Mouse (Mus musculus): Measurements from ENCODE around the gene Tmem184c. TPM values are rescaled to one million over a fixed set of nuclear protein-coding genes. Genes with fewer than 3 reads are reported as not detected.
A peak's percentile ranks its signal among the peaks of the same experiment; 100 is the strongest.

Tmem184c gene
- total and polyA plus RNA-seq, 3 experiments: 25.1 to 53.2 (median 29.5) TPM

GRCm38 (mm10) chr8:77629858-77630537 lies 19.5 kb upstream of the Tmem184c start:
- no peak overlapping the region for H3K9ac ChIP-seq (ENCODE audit: insufficient read depth, low read depth)
- peaks cover 0 to 8% of the 10 kb centered on the region in 2 experiments; a peak in 2 of 4 replicates for H3K4me1 ChIP-seq (ENCODE audit: control insufficient read depth in 1 of 2, insufficient read depth in 2 of 2)
- dilution Hi-C loops (cut with MboI; ENCODE audit: extremely low pct_ligation_motif_present, extremely low pct_unique_long_range_greater_than_20kb, low sequenced_read_pairs): no loop called here
- DNase-seq (ENCODE audit: extremely low read depth): peak; percentile 74
- H3K9me3 ChIP-seq (replicated peaks; ENCODE audit: low read length): no peaks in the 10 kb centered on the region
- H3K27ac ChIP-seq (ENCODE audit: insufficient read depth, low read depth): no peak overlapping the region
- no peaks in the 10 kb centered on the region for H3K79me2 ChIP-seq (replicated peaks; ENCODE audit: control insufficient read depth, extremely low read depth, insufficient read depth, poor library complexity, severe bottlenecking)
- no peaks in the 10 kb centered on the region for H3K36me3 ChIP-seq (replicated peaks in 1 of 2; ENCODE audit: control insufficient read depth in 1 of 2, insufficient read depth in 1 of 2, low read length in 1 of 2)
- TF ChIP-seq JUND (conservative IDR thresholded peaks at IDR 0.05; ENCODE audit: low read depth, low read length) (no peak), SMC3 (IDR thresholded peaks at IDR 0.05; ENCODE audit: low read depth, low read length) (peak; percentile 90), UBTF (IDR thresholded peaks at IDR 0.05; ENCODE audit: low read depth, low read length) (no peak), ELF1 (IDR thresholded peaks at IDR 0.05; ENCODE audit: low read depth, low read length) (no peak), GABPA (IDR thresholded peaks at IDR 0.05; ENCODE audit: insufficient replicate concordance, low read depth, low read length) (no peak), MAFK (IDR thresholded peaks at IDR 0.05; ENCODE audit: insufficient replicate concordance, low read length) (no peak), JUN (IDR thresholded peaks at IDR 0.05; ENCODE audit: insufficient read depth, low read depth, low read length) (no peak), RAD21 (IDR thresholded peaks at IDR 0.05; ENCODE audit: low read depth, low read length) (peak; percentile 95), ZMIZ1 (IDR thresholded peaks at IDR 0.05; ENCODE audit: low read depth, low read length) (no peak), BHLHE40 (IDR thresholded peaks at IDR 0.05; ENCODE audit: low read depth, low read length) (0 out of 2 replicates have a peak, but pooled peaks have one; percentile 21), MEF2A (IDR thresholded peaks at IDR 0.05; ENCODE audit: borderline replicate concordance, low read depth, low read length) (no peak), EP300 (IDR thresholded peaks at IDR 0.05; ENCODE audit: low read length) (no peak), NELFE (IDR thresholded peaks at IDR 0.05; ENCODE audit: low read depth, low read length) (no peak), CTCF (conservative IDR thresholded peaks at IDR 0.05 in 1 of 2, IDR thresholded peaks at IDR 0.05 in 1 of 2; ENCODE audit: low read depth in 2 of 2, low read length in 2 of 2) (peak; percentile 67 to 94), NRF1 (IDR thresholded peaks at IDR 0.05; ENCODE audit: low read depth, low read length) (0 out of 2 replicates have a peak, but pooled peaks have one; percentile 24), ZC3H11A (IDR thresholded peaks at IDR 0.05; ENCODE audit: low read depth, low read length) (peak; percentile 43; the same call in 1 of the 2 replicates), POLR2AphosphoS2 (IDR thresholded peaks at IDR 0.05; ENCODE audit: low read depth, low read length) (no peak), USF1 (IDR thresholded peaks at IDR 0.05; ENCODE audit: low read depth, low read length) (no peak), MXI1 (IDR thresholded peaks at IDR 0.05; ENCODE audit: low read depth, low read length) (no peak), MYC (IDR thresholded peaks at IDR 0.05; ENCODE audit: low read depth, low read length) (no peak), CHD2 (IDR thresholded peaks at IDR 0.05; ENCODE audit: low read length) (no peak), KAT2A (IDR thresholded peaks at IDR 0.05; ENCODE audit: insufficient replicate concordance, low read length) (no peak), ZKSCAN1 (IDR thresholded peaks at IDR 0.05; ENCODE audit: borderline replicate concordance, low read depth, low read length) (no peak), SIN3A (IDR thresholded peaks at IDR 0.05; ENCODE audit: low read length) (no peak), MAX (IDR thresholded peaks at IDR 0.05; ENCODE audit: low read length) (peak; percentile 47; the same call in 1 of the 2 replicates), IRF4 (IDR thresholded peaks at IDR 0.05; ENCODE audit: low read depth, low read length) (peak; percentile 44; the same call in 1 of the 2 replicates), ETS1 (conservative IDR thresholded peaks at IDR 0.05; ENCODE audit: low read depth, low read length) (no peak), USF2 (conservative IDR thresholded peaks at IDR 0.05; ENCODE audit: low read depth, low read length) (no peak), ZNF384 (IDR thresholded peaks at IDR 0.05; ENCODE audit: low read depth, low read length) (no peak), PAX5 (IDR thresholded peaks at IDR 0.05; ENCODE audit: low read length) (no peak), MAZ (IDR thresholded peaks at IDR 0.05; ENCODE audit: low read depth, low read length) (0 out of 2 replicates have a peak, but pooled peaks have one; percentile 28), TCF12 (IDR thresholded peaks at IDR 0.05; ENCODE audit: low read depth, low read length) (peak; percentile 25; the same call in 1 of the 2 replicates), HCFC1 (IDR thresholded peaks at IDR 0.05; ENCODE audit: low read depth, low read length) (no peak)
- in situ Hi-C loops (cut with MboI; ENCODE audit: low pct_ligation_motif_present, low pct_unique_long_range_greater_than_20kb, low sequenced_read_pairs): loop anchor here (10.0 kb wide), 1 partner anchor 375 kb away; no protein-coding TSS in a partner anchor
- peak overlapping the region; percentile 55 for H3K4me2 ChIP-seq (ENCODE audit: insufficient read depth, low read depth, poor library complexity, severe bottlenecking)
- H3K4me3 ChIP-seq (replicated peaks in 1 of 3; ENCODE audit: low read depth in 2 of 3, low read length in 2 of 3, poor library complexity in 1 of 3): no peak overlapping the region
- no peaks in the 10 kb centered on the region for H3K27me3 ChIP-seq (replicated peaks)

All from CH12.LX (cell line).